Mouse (Mus musculus) leukemia stem cell, adult 10-12 weeks (primary cell): Measurements from ENCODE around the gene Gm20888. TPM values are rescaled to one million over a fixed set of nuclear protein-coding genes. Genes with fewer than 3 reads are reported as not detected.

ENCODE experiments used
- polyA plus RNA-seq: library from polyadenylated mRNA; stranded (reverse); fragments of >175 nt; gene quantifications from 2 replicates; pipeline ENCODE4 v1.2.3, GENCODE M21; 2012; ENCODE audit warnings: low replicate concordance

The Gm20888 gene
- not detected in 2 replicates for polyA plus RNA-seq

DNA sequence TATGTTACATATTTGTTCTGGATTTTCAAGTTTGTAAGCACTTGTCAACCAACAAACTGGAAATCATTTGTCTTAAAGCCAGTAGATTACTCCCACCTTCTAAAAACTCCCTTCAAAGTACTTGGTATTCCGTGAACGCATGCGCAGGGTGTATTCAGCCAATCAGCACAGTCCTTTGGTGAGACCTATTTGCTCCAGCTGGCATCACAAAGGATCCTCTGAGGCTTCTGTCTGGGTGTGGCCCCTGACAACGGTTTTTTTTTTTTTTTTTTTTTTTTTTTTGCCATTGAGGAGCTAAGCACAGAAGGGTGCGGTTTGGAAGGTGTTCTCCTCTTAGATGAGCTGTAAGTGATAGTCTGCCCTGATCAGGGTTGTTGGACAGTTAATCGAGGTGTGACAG is at the start of gene Gm20888:
Gene Gm20888, plus strand, starts transcription at position 301 of the 400 bp plus-strand sequence.

Other genes with a start within 250 kb of the Gm20888 start
- not detected in 2 replicates for gene Gm21118, start 168.2 kb upstream of the Gm20888 start, polyA plus RNA-seq
- gene Gm29423, start 138.6 kb upstream of the Gm20888 start, polyA plus RNA-seq = not detected in 2 replicates
- not detected in 2 replicates for gene Gm29644, start 138.5 kb upstream of the Gm20888 start, polyA plus RNA-seq